Mouse (Mus musculus) testis, adult 2 months (tissue): Measurements from ENCODE around the gene Zfp64.

Source experiments
- CTCF ChIP-seq: fragments of 200-500 bp; IDR thresholded peaks from 2 replicates; pipeline ENCODE4 v1.5.1; 2012; ENCODE audit warnings: low read depth, mild to moderate bottlenecking, inconsistent platforms, low read length, moderate library complexity; ENCODE audit not compliant: control insufficient read depth, insufficient read depth, insufficient replicate concordance
- POLR2A ChIP-seq: fragments of 200-500 bp; IDR thresholded peaks from 2 replicates; pipeline ENCODE4 v1.6.1; 2012; ENCODE audit warnings: low read depth, mild to moderate bottlenecking, inconsistent platforms, low read length, moderate library complexity; ENCODE audit not compliant: control insufficient read depth

- no peak for TF ChIP-seq POLR2A
- no peak for TF ChIP-seq CTCF
These were observed 9.5 kb upstream of the Zfp64 start for GRCm38 (mm10) chr2:168964849-168965248.
